Mouse (Mus musculus) activated CD4-positive, CD25-positive, alpha-beta regulatory T cell, adult 9 weeks (primary cell): Measurements from ENCODE around the gene Sash1. TPM values are rescaled to one million over a fixed set of nuclear protein-coding genes. Genes with fewer than 3 reads are reported as not detected.

Source experiments
- polyA plus RNA-seq: library from polyadenylated mRNA; unstranded; fragments of 100-300 nt; shearing (Covaris generic); gene quantifications from one replicate; pipeline ENCODE4 v1.2.1, GENCODE M21; 2017

Sash1 gene
- polyA plus RNA-seq = 0.04 TPM

DNA sequence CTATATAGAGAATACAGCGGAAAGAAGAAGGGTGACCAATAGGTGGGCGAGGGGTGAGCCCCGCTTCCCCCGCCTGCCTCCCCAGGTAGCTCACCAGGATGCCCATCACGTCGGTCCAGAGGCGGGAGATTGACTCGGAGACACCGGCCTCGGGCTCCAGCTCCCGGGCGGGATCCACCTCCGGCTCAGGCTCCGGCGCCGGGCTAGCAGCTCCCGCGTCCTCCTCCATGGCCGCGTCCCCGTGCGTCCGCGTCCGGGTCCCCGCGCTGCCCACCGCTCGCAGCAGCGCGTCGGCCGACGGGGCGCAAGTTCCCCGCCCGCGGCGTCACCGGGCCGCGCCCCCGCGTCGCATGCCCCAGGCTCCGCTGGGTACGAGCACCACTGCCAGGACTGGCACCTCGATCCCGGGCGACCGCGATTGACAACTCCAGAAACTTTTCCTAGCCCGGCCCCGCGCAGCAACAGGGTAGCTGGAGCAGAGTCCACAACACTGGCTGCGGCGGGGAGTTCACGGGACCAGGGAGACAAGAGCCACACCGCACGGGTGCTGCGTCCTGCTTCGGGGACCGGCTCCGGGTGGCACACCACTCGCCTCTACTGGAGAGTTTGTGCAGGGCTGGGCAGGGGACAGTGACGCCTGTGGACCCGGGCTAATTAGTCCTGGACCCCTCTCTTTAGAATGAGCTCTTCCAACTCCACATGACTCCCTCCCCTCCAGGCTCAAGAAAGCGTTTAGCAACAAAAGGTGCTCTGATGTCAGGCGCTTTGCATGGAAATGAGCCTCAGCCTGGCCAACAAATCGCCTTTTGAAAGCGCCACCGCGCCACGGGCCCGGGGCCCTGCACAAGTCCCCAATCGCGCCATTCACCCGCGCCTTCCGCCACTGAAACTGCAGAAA, at the start of gene Sash1:
Gene Sash1 (minus strand): TSS at position 441 of the 898 bp plus-strand sequence.

